Mouse (Mus musculus) testis, adult 2 months (tissue): ENCODE results near the gene Slc11a1.

Source experiments
- CTCF ChIP-seq: fragments of 200-500 bp; IDR thresholded peaks from 2 replicates; pipeline ENCODE4 v1.5.1; 2012; ENCODE audit warnings: low read depth, mild to moderate bottlenecking, inconsistent platforms, low read length, moderate library complexity; ENCODE audit not compliant: control insufficient read depth, insufficient read depth, insufficient replicate concordance
- POLR2A ChIP-seq: fragments of 200-500 bp; IDR thresholded peaks from 2 replicates; pipeline ENCODE4 v1.6.1; 2012; ENCODE audit warnings: low read depth, mild to moderate bottlenecking, inconsistent platforms, low read length, moderate library complexity; ENCODE audit not compliant: control insufficient read depth

GRCm38 (mm10) chr1:74343161-74343560 is 31.8 kb upstream of the Slc11a1 start:
- no peak for TF ChIP-seq POLR2A
- no peak for TF ChIP-seq CTCF
